Mouse (Mus musculus) embryonic facial prominence, embryonic 14.5 days (tissue): ENCODE data around the gene Lmntd1. TPM values are rescaled to one million over a fixed set of nuclear protein-coding genes. Genes with fewer than 3 reads are reported as not detected.

ENCODE experiments used
- polyA plus RNA-seq: library from polyadenylated mRNA; unstranded; fragments of >200 nt; fragmentation: Nextera tagmentation; extraction: Ambion mirVana; gene quantifications from 2 replicates; pipeline ENCODE4 v1.2.1, GENCODE M21; 2014

Gene Lmntd1
- polyA plus RNA-seq, 1 experiment from 2014 or later, result 1.3 TPM

Other genes with a start within 250 kb of the Lmntd1 start
- gene Tuba3b, start 1.4 kb upstream of the Lmntd1 start, polyA plus RNA-seq, result not detected in 2 replicates
- 13.9 and 16.6 TPM in 2 replicates for gene Rassf8, start 132.4 kb upstream of the Lmntd1 start, polyA plus RNA-seq